Mouse (Mus musculus): ENCODE data around the gene Hmox2.

DNA sequence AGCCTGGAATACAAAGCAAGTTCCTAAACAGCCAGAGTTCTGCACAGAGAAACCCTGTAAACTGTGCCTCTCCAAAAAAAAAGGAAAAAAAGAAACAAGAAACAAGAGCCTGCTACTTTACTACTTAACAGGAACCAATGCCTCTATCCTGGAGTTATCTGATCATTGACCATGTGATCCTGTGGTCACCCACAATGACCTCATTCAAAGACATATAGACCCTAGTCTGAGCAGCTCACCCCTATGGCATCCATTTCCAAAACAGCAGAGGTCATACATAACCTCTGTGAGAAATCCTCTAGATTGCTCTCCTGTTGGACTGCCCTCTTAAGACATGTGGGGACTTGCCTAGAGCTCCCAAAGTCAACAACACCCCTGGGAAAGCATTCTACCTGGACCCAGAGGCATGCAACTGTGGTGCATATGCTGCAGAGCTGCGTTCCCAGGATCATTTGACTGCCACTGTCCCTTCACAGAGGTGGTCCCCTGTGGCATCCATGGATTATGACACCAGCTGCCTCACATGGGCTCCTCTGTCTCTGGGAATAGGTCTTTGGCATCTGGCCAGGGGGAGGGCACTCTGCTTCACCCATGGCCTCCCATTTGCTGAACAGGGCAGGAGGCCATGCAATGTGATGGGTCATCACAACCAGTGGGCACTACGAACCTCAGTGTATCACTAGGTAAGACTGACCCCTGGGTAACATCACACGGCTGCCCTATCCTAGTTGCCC lies 51.2 kb downstream of the Hmox2 start:
- TF ChIP-seq GATA1 (IDR thresholded peaks at IDR 0.05; ENCODE audit: borderline replicate concordance, low read length) (no peak), FLI1 (IDR thresholded peaks at IDR 0.05; ENCODE audit: low read length) (no peak)

Data from megakaryocyte, embryonic 14.5 days (primary cell).